Mouse (Mus musculus): ENCODE measurements around the gene Plcxd2. TPM values are rescaled to one million over a fixed set of nuclear protein-coding genes. Genes with fewer than 3 reads are reported as not detected.

The Plcxd2 gene
- polyA plus RNA-seq, 1 experiment from 2014 or later = 10.3 TPM

DNA sequence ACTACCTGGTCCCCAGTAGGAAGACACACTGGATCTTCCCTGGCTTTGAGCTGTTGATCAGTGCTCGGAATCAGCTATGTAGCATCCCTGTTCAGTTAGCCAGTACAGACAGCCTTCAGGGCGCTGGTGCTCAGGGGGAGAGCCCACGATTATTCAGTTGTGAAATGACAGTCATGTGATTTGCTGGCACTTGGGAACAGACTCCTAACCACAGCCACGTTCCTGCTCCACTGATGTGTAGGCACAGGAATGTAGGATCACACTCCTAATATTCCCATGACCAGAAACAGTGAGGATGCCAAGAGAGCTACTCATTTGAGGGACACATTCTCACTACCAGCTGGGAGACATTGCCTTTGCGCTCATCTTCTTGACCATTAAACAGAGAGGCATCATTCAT is 41.3 kb downstream of the Plcxd2 start:
- Histone ChIP-seq H3K4me3 (ENCODE audit: low read depth, low read length) (no peak overlapping the region), H3K9me3 (replicated peaks; ENCODE audit: control insufficient read depth, low read length) (no peaks in the 10 kb centered on the region), H3K36me3 (ENCODE audit: control insufficient read depth, insufficient read depth, low read length) (peaks cover 16% of the 10 kb centered on the region), H3K4me2 (ENCODE audit: low read length) (no peak overlapping the region), H3K27ac (ENCODE audit: low read depth, low read length) (no peak overlapping the region), H3K9ac (ENCODE audit: low read length) (no peak overlapping the region), H3K4me1 (ENCODE audit: control insufficient read depth, insufficient read depth, low read length) (no peaks in the 10 kb centered on the region), H3K27me3 (replicated peaks; ENCODE audit: control insufficient read depth, insufficient read depth, low read length) (no peaks in the 10 kb centered on the region)
- DNase-seq (ENCODE audit: low spot score) (no peak), ATAC-seq (no peak)
- 83% methylated on average over 5 of the region's 5 CpGs for WGBS

DNA sequence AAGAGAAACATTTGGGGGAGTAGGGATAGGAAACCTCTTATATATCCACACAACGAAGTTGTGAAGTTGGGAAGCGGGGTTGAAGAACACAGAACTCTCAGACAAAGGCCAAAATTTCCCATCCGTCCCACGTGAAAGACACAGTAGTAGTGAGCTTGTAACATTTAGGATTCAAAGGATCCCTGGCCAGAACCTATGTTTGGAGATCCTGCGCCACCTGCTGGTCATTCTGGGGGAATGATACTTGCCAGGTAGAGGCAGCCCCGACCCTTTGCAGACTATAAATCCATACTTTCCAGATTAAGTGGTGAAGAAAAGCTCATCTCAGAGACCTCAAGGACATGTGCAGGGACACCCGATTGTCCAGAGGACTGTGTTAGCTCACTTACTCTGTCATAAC is 42.5 kb downstream of the Plcxd2 start:
- DNase-seq (ENCODE audit: low spot score) = peak; percentile 88
- no peaks in the 10 kb centered on the region for H3K4me1 ChIP-seq (ENCODE audit: control insufficient read depth, insufficient read depth, low read length)
- peaks cover 22% of the 10 kb centered on the region for H3K36me3 ChIP-seq (ENCODE audit: control insufficient read depth, insufficient read depth, low read length)
- 12% methylated on average over 7 of the region's 7 CpGs for WGBS
- H3K4me2 ChIP-seq (ENCODE audit: low read length) = no peak overlapping the region
- H3K27me3 ChIP-seq (replicated peaks; ENCODE audit: control insufficient read depth, insufficient read depth, low read length) = no peaks in the 10 kb centered on the region
- no peak overlapping the region for H3K27ac ChIP-seq (ENCODE audit: low read depth, low read length)
- ATAC-seq = peak; percentile 95
- no peaks in the 10 kb centered on the region for H3K9me3 ChIP-seq (replicated peaks; ENCODE audit: control insufficient read depth, low read length)
- H3K9ac ChIP-seq (ENCODE audit: low read length) = no peak overlapping the region
- no peak overlapping the region for H3K4me3 ChIP-seq (ENCODE audit: low read depth, low read length)

DNA sequence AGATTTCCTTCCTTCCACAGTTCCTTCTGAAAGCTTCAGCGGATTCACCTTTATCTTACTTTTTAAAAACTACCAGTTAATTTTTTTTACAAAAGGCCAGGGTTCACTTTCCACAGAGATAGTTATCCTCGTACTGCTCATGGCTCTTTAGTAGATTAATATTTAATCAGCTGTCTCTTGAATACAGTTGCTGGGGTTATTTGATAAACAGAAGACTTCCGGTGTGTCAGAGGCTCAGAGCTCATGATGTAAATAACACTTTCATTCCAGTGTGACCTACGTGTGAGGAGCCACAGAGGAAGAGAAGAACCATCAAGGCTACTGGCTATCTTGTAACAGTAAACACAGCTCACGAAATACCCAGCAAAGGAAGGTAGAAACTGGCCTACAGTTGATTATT is 43.4 kb downstream of the Plcxd2 start:
- no peaks in the 10 kb centered on the region for H3K4me1 ChIP-seq (ENCODE audit: control insufficient read depth, insufficient read depth, low read length)
- no peak for DNase-seq (ENCODE audit: low spot score)
- peaks cover 25% of the 10 kb centered on the region for H3K36me3 ChIP-seq (ENCODE audit: control insufficient read depth, insufficient read depth, low read length)
- no peak overlapping the region for H3K9ac ChIP-seq (ENCODE audit: low read length)
- no peak overlapping the region for H3K4me3 ChIP-seq (ENCODE audit: low read depth, low read length)
- no peak overlapping the region for H3K4me2 ChIP-seq (ENCODE audit: low read length)
- H3K27me3 ChIP-seq (replicated peaks; ENCODE audit: control insufficient read depth, insufficient read depth, low read length) = no peaks in the 10 kb centered on the region
- no peaks in the 10 kb centered on the region for H3K9me3 ChIP-seq (replicated peaks; ENCODE audit: control insufficient read depth, low read length)
- WGBS = 84% methylated on average over 5 of the region's 5 CpGs
- no peak overlapping the region for H3K27ac ChIP-seq (ENCODE audit: low read depth, low read length)
- no peak for ATAC-seq

DNA sequence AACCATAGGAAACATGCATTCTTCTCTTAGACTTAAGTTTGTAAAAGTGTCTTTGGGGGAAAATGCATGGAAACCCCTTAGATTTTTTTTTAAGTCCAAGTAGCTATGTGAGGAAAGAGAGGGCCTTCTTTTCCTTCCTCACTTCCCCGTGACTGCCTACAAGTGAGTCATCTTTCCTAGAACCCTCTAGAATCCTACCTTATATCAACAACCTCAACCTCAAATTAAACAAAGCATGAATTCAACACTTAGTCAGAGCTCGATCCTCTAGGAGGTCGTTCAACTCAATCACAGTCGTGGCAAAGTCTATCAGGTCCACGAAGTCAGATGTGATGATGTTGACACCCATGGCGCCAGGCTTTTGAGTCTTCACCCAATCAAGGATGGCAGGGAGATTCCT is 45.2 kb downstream of the Plcxd2 start:
- H3K4me2 ChIP-seq (ENCODE audit: low read length) = no peak overlapping the region
- H3K27me3 ChIP-seq (replicated peaks; ENCODE audit: control insufficient read depth, insufficient read depth, low read length) = no peaks in the 10 kb centered on the region
- no peak overlapping the region for H3K27ac ChIP-seq (ENCODE audit: low read depth, low read length)
- no peak overlapping the region for H3K9ac ChIP-seq (ENCODE audit: low read length)
- H3K4me3 ChIP-seq (ENCODE audit: low read depth, low read length) = no peak overlapping the region
- ATAC-seq (no peak), DNase-seq (ENCODE audit: low spot score) (no peak)
- H3K36me3 ChIP-seq (ENCODE audit: control insufficient read depth, insufficient read depth, low read length) = peaks cover 22% of the 10 kb centered on the region
- H3K4me1 ChIP-seq (ENCODE audit: control insufficient read depth, insufficient read depth, low read length) = no peaks in the 10 kb centered on the region
- WGBS = 94% methylated on average over 6 of the region's 6 CpGs
- no peaks in the 10 kb centered on the region for H3K9me3 ChIP-seq (replicated peaks; ENCODE audit: control insufficient read depth, low read length)

DNA sequence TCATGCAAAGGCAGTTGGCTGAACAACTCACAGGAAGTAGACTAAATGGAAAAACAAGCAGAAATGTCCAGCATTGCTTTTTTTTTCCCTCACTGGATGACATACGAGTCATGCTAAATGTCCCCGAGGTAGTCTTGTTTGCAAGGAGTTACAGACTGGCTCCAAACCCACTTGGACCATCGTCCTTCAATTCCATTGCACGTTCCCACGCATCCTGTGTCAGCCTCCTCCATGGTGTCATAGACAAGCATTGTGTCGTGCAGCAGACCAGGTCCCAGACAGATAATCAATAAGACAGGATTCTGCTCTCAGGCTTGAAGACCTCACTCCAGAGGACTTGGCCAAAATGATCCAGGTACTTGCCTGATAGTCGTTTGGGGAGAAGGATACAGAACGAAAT is 46.2 kb downstream of the Plcxd2 start:
- peaks cover 22% of the 10 kb centered on the region for H3K36me3 ChIP-seq (ENCODE audit: control insufficient read depth, insufficient read depth, low read length)
- no peaks in the 10 kb centered on the region for H3K27me3 ChIP-seq (replicated peaks; ENCODE audit: control insufficient read depth, insufficient read depth, low read length)
- WGBS = 95% methylated on average over 8 of the region's 8 CpGs
- no peak for ATAC-seq
- no peak for DNase-seq (ENCODE audit: low spot score)
- H3K4me1 ChIP-seq (ENCODE audit: control insufficient read depth, insufficient read depth, low read length) = no peaks in the 10 kb centered on the region
- no peak overlapping the region for H3K4me2 ChIP-seq (ENCODE audit: low read length)
- H3K9ac ChIP-seq (ENCODE audit: low read length) = no peak overlapping the region
- no peak overlapping the region for H3K4me3 ChIP-seq (ENCODE audit: low read depth, low read length)
- no peaks in the 10 kb centered on the region for H3K9me3 ChIP-seq (replicated peaks; ENCODE audit: control insufficient read depth, low read length)
- H3K27ac ChIP-seq (ENCODE audit: low read depth, low read length) = no peak overlapping the region

DNA sequence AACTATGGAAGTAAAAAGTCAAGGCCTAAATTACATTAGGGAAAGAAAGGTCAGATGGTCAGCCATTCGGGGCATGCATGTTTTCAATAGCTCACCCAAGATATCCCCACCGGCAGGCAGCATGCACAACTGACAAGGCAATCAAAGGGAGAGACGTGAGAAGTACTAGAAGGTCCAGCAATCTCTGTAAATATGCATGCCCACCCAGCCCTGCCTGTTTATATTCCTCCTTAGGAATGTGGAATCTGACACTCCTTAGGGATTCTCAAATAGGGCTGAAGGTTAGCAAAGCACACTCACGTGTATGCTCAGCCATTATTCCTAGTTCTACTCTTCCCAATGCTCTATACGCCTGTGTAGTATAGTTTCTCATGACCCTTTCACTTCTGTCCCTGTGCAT is 46.9 kb downstream of the Plcxd2 start:
- no peaks in the 10 kb centered on the region for H3K4me1 ChIP-seq (ENCODE audit: control insufficient read depth, insufficient read depth, low read length)
- no peak overlapping the region for H3K4me2 ChIP-seq (ENCODE audit: low read length)
- peaks cover 22% of the 10 kb centered on the region for H3K36me3 ChIP-seq (ENCODE audit: control insufficient read depth, insufficient read depth, low read length)
- no peak overlapping the region for H3K4me3 ChIP-seq (ENCODE audit: low read depth, low read length)
- no peak for DNase-seq (ENCODE audit: low spot score)
- H3K9me3 ChIP-seq (replicated peaks; ENCODE audit: control insufficient read depth, low read length) = no peaks in the 10 kb centered on the region
- no peak for ATAC-seq
- H3K9ac ChIP-seq (ENCODE audit: low read length) = no peak overlapping the region
- no peaks in the 10 kb centered on the region for H3K27me3 ChIP-seq (replicated peaks; ENCODE audit: control insufficient read depth, insufficient read depth, low read length)
- no peak overlapping the region for H3K27ac ChIP-seq (ENCODE audit: low read depth, low read length)
- WGBS = 87% methylated on average over 5 of the region's 5 CpGs

DNA sequence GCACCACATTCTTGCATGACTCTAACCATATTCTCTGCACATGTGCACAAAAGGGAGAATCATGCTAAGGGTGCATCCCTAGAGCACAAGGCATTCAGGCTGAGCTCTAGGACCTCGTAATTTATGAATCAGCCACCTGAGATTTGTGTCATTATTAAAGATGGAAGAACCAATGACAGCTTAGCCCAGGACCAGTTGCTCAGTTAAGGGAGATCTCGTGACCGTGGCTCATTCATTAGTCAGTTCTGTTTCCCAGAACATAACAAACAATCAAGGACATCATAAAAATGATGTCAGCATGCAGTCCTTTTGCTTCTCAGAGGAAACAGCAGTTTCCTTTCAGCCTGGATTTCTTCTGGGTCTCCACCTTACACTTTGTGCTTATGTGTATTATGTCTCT is 49.0 kb downstream of the Plcxd2 start:
- Histone ChIP-seq H3K4me3 (ENCODE audit: low read depth, low read length) (no peak overlapping the region), H3K27me3 (replicated peaks; ENCODE audit: control insufficient read depth, insufficient read depth, low read length) (no peaks in the 10 kb centered on the region), H3K9ac (ENCODE audit: low read length) (no peak overlapping the region), H3K4me1 (ENCODE audit: control insufficient read depth, insufficient read depth, low read length) (no peaks in the 10 kb centered on the region), H3K4me2 (ENCODE audit: low read length) (no peak overlapping the region), H3K27ac (ENCODE audit: low read depth, low read length) (no peak overlapping the region), H3K9me3 (replicated peaks; ENCODE audit: control insufficient read depth, low read length) (no peaks in the 10 kb centered on the region), H3K36me3 (ENCODE audit: control insufficient read depth, insufficient read depth, low read length) (peaks cover 22% of the 10 kb centered on the region)
- ATAC-seq (no peak), DNase-seq (ENCODE audit: low spot score) (no peak)
- WGBS = 88% methylated on average over 3 of the region's 3 CpGs

DNA sequence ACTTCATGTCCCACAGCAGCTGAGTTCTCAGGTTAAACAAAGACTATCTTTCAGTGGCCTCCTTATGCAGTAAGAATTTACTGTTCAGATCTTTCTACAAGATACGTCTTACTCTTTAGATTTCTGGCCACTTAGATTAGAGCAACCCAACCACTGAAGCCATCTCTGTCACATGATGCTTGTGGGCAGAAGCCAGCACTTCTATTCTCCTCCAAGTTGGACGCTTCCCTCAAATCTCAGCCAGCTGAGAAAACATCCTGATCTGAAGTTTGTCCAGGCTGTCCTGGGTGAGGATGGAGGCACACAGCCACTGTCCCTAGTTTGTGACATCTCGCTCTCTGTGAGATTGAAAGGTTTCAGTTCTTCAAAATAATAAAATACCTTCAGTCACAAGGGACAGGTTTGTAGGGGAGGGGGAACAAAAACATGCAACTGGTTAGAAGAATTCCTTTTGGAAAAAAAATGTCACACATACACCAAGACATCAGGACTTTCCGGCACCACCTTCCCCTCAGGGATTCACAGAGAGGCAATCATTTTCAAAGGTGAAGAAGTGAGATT is 53.5 kb downstream of the Plcxd2 start:
- no peak for DNase-seq (ENCODE audit: low spot score)
- WGBS = 85% methylated on average over 4 of the region's 4 CpGs
- Histone ChIP-seq H3K4me3 (ENCODE audit: low read depth, low read length) (no peak overlapping the region), H3K27ac (ENCODE audit: low read depth, low read length) (no peak overlapping the region), H3K4me2 (ENCODE audit: low read length) (no peak overlapping the region), H3K4me1 (ENCODE audit: control insufficient read depth, insufficient read depth, low read length) (no peaks in the 10 kb centered on the region), H3K36me3 (ENCODE audit: control insufficient read depth, insufficient read depth, low read length) (no peaks in the 10 kb centered on the region), H3K9ac (ENCODE audit: low read length) (no peak overlapping the region), H3K27me3 (replicated peaks; ENCODE audit: control insufficient read depth, insufficient read depth, low read length) (no peaks in the 10 kb centered on the region), H3K9me3 (replicated peaks; ENCODE audit: control insufficient read depth, low read length) (no peaks in the 10 kb centered on the region)
- no peak for ATAC-seq

DNA sequence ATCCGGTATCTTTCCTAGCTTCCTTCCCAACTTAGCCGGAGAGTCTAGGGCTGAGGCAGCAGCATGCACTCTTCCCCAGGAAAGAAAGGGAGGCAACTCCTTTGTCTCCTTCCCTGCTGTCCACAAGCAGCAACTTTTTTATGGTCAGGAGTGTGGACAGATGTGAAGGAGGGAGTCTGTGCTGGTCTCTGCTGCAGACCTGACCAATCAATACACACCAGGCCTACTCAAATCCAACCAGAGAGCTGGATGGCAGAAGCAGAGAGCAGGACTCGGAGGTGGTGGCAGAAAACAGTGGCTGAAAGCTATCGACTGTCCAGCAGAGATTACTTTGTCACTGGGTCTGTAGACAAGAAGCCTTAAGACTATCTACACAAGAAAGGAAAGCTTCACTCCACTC is 56.6 kb downstream of the Plcxd2 start, which contains the start of gene Phldb2:
Gene Phldb2, minus strand, starts transcription at position 205 of the 400 bp plus-strand sequence.
- no peaks in the 10 kb centered on the region for H3K4me1 ChIP-seq (ENCODE audit: control insufficient read depth, insufficient read depth, low read length)
- 91% methylated on average over 4 of the region's 4 CpGs for WGBS
- H3K9ac ChIP-seq (ENCODE audit: low read length) = no peak within 1 kb of the TSS
- no peak within 1 kb of the TSS for H3K4me3 ChIP-seq (ENCODE audit: low read depth, low read length)
- ATAC-seq (no peak), DNase-seq (ENCODE audit: low spot score) (no peak)
- no peaks in the 10 kb centered on the region for H3K9me3 ChIP-seq (replicated peaks; ENCODE audit: control insufficient read depth, low read length)
- no peak within 1 kb of the TSS for H3K4me2 ChIP-seq (ENCODE audit: low read length)
- H3K27ac ChIP-seq (ENCODE audit: low read depth, low read length) = no peak within 1 kb of the TSS
- H3K36me3 ChIP-seq (ENCODE audit: control insufficient read depth, insufficient read depth, low read length) = no peaks in the 10 kb centered on the region
- no peaks in the 10 kb centered on the region for H3K27me3 ChIP-seq (replicated peaks; ENCODE audit: control insufficient read depth, insufficient read depth, low read length)
